Mouse (Mus musculus) lung, postnatal 14 days (tissue): ENCODE results near the gene Scn4a.
A peak's percentile ranks its signal among the peaks of the same experiment; 100 is the strongest.

ENCODE experiments used
- DNase-seq: peaks from one replicate; pipeline ENCODE4 v3.0.0; 2021

The Scn4a gene

GRCm38 (mm10) chr11:106271794-106272643 lies 81.1 kb downstream of the Scn4a start:
- DNase-seq = peak; percentile 46

DNA sequence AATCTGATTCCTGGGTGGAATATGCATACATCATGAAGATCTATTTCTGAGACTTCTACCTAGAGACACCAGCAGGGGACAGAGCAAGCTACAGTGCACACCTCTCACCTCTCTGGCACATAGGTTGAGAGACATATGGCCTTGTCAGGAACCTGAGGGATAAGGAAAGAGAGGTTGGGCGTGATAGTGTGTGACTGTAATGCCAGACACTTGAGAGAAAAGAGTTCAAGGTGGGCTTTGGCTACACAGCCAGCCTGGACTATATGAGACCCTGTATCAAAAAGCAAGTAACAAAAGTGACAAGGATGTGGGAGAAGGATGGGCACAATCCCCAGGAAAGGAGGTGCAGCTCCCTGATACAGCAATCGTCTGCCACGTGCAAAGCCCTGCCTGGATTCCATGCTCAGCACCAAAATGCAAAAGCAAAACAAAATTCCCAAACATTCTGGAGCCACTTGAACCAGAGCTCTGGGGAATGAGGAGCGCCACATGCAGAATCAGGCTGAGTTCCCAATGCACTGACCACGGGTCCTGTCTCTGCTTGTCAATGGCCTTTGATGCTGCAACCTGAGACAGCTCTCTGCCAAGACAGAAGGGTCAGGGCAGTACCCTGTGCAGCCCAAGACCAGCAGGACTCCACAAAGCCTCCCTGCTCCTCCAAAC lies 81.8 kb downstream of the Scn4a start:
- no peak for DNase-seq

- peak; percentile 30 for DNase-seq
Observed at GRCm38 (mm10) chr11:106269060-106269431, 84.0 kb downstream of the Scn4a start.
